Mouse (Mus musculus): ENCODE results near the gene Fbxo7. TPM values are rescaled to one million over a fixed set of nuclear protein-coding genes. Genes with fewer than 3 reads are reported as not detected.

Gene Fbxo7
- polyA plus RNA-seq, 1 experiment from 2014 or later = 29.9 TPM

- ATAC-seq = no peak
- Histone ChIP-seq H3K4me2 (ENCODE audit: low read depth, low read length) (no peak overlapping the region), H3K27me3 (replicated peaks; ENCODE audit: control insufficient read depth, insufficient read depth, low read length) (no peaks in the 10 kb centered on the region), H3K9me3 (ENCODE audit: control insufficient read depth, low read length) (no peaks in the 10 kb centered on the region), H3K4me3 (ENCODE audit: low read length) (no peak overlapping the region), H3K27ac (ENCODE audit: low read length) (no peak overlapping the region), H3K4me1 (ENCODE audit: control insufficient read depth, insufficient read depth, low read length) (no peaks in the 10 kb centered on the region), H3K36me3 (ENCODE audit: control insufficient read depth, insufficient read depth, low read length) (no peaks in the 10 kb centered on the region), H3K9ac (ENCODE audit: low read depth, low read length) (no peak overlapping the region)
- WGBS = 11% methylated on average over 6 of the region's 6 CpGs
These were observed 11.1 kb upstream of the Fbxo7 start for GRCm38 (mm10) chr10:86010636-86011035.

- no peak overlapping the region for H3K9ac ChIP-seq (ENCODE audit: low read depth, low read length)
- H3K4me3 ChIP-seq (ENCODE audit: low read length) = no peak overlapping the region
- no peaks in the 10 kb centered on the region for H3K36me3 ChIP-seq (ENCODE audit: control insufficient read depth, insufficient read depth, low read length)
- WGBS = 82% methylated on average over 2 of the region's 2 CpGs
- H3K4me1 ChIP-seq (ENCODE audit: control insufficient read depth, insufficient read depth, low read length) = no peaks in the 10 kb centered on the region
- ATAC-seq = no peak
- no peak overlapping the region for H3K4me2 ChIP-seq (ENCODE audit: low read depth, low read length)
- H3K9me3 ChIP-seq (ENCODE audit: control insufficient read depth, low read length) = no peaks in the 10 kb centered on the region
- no peak overlapping the region for H3K27ac ChIP-seq (ENCODE audit: low read length)
- no peaks in the 10 kb centered on the region for H3K27me3 ChIP-seq (replicated peaks; ENCODE audit: control insufficient read depth, insufficient read depth, low read length)
These were observed 10.6 kb upstream of the Fbxo7 start for GRCm38 (mm10) chr10:86011172-86011571.

- no peak within 1 kb of the TSS for H3K27ac ChIP-seq (ENCODE audit: low read length)
- H3K9me3 ChIP-seq (ENCODE audit: control insufficient read depth, low read length) = no peaks in the 10 kb centered on the region
- no peaks in the 10 kb centered on the region for H3K27me3 ChIP-seq (replicated peaks; ENCODE audit: control insufficient read depth, insufficient read depth, low read length)
- H3K4me3 ChIP-seq (ENCODE audit: low read length) = no peak within 1 kb of the TSS
- peak; percentile 36; the same call in 1 of the 2 replicates for ATAC-seq
- WGBS = 78% methylated on average over 2 of the region's 2 CpGs
- H3K4me1 ChIP-seq (ENCODE audit: control insufficient read depth, insufficient read depth, low read length) = no peaks in the 10 kb centered on the region
- no peaks in the 10 kb centered on the region for H3K36me3 ChIP-seq (ENCODE audit: control insufficient read depth, insufficient read depth, low read length)
- H3K9ac ChIP-seq (ENCODE audit: low read depth, low read length) = no peak within 1 kb of the TSS
- H3K4me2 ChIP-seq (ENCODE audit: low read depth, low read length) = no peak within 1 kb of the TSS
These were observed 10.0 kb upstream of the Fbxo7 start, which contains the start of gene Bpifc for GRCm38 (mm10) chr10:86011781-86012180. Bpifc (minus strand) TSS chr10:86011895.

- 91% methylated on average over 7 of the region's 7 CpGs for WGBS
- no peak for ATAC-seq
These were observed 4.0 kb upstream of the Fbxo7 start for GRCm38 (mm10) chr10:86017781-86018180.

GRCm38 (mm10) chr10:86018813-86019212, 3.0 kb upstream of the Fbxo7 start:
- H3K4me2 ChIP-seq (ENCODE audit: low read depth, low read length) = no peak overlapping the region
- H3K4me1 ChIP-seq (ENCODE audit: control insufficient read depth, insufficient read depth, low read length) = peaks cover 3% of the 10 kb centered on the region
- no peaks in the 10 kb centered on the region for H3K36me3 ChIP-seq (ENCODE audit: control insufficient read depth, insufficient read depth, low read length)
- no peak overlapping the region for H3K9ac ChIP-seq (ENCODE audit: low read depth, low read length)
- ATAC-seq = no peak
- H3K4me3 ChIP-seq (ENCODE audit: low read length) = no peak overlapping the region
- H3K9me3 ChIP-seq (ENCODE audit: control insufficient read depth, low read length) = no peaks in the 10 kb centered on the region
- H3K27ac ChIP-seq (ENCODE audit: low read length) = no peak overlapping the region
- WGBS = 44% methylated on average over 5 of the region's 5 CpGs
- no peaks in the 10 kb centered on the region for H3K27me3 ChIP-seq (replicated peaks; ENCODE audit: control insufficient read depth, insufficient read depth, low read length)

More at GRCm38 (mm10) chr10:86017781-86018180, 4.0 kb upstream of the Fbxo7 start:
- Histone ChIP-seq H3K9me3 (ENCODE audit: control insufficient read depth, low read length) (no peaks in the 10 kb centered on the region), H3K27me3 (replicated peaks; ENCODE audit: control insufficient read depth, insufficient read depth, low read length) (no peaks in the 10 kb centered on the region), H3K27ac (ENCODE audit: low read length) (no peak overlapping the region), H3K4me2 (ENCODE audit: low read depth, low read length) (no peak overlapping the region), H3K4me3 (ENCODE audit: low read length) (no peak overlapping the region), H3K9ac (ENCODE audit: low read depth, low read length) (no peak overlapping the region), H3K4me1 (ENCODE audit: control insufficient read depth, insufficient read depth, low read length) (peaks cover under 1% of the 10 kb centered on the region), H3K36me3 (ENCODE audit: control insufficient read depth, insufficient read depth, low read length) (no peaks in the 10 kb centered on the region)

GRCm38 (mm10) chr10:86021408-86021748, 394 bp upstream of the Fbxo7 start:
- Histone ChIP-seq H3K4me3 (ENCODE audit: low read length) (peak overlapping the region; percentile 69), H3K27me3 (replicated peaks; ENCODE audit: control insufficient read depth, insufficient read depth, low read length) (no peaks in the 10 kb centered on the region), H3K27ac (ENCODE audit: low read length) (no peak overlapping the region), H3K9ac (ENCODE audit: low read depth, low read length) (peak overlapping the region; percentile 83), H3K4me2 (ENCODE audit: low read depth, low read length) (peak overlapping the region; percentile 49), H3K9me3 (ENCODE audit: control insufficient read depth, low read length) (no peaks in the 10 kb centered on the region), H3K4me1 (ENCODE audit: control insufficient read depth, insufficient read depth, low read length) (peaks cover 3% of the 10 kb centered on the region), H3K36me3 (ENCODE audit: control insufficient read depth, insufficient read depth, low read length) (no peaks in the 10 kb centered on the region)
- 0% methylated on average over 3 of the region's 3 CpGs for WGBS
- ATAC-seq = peak; percentile 48

GRCm38 (mm10) chr10:86022474-86022816, 673 bp downstream of the Fbxo7 start:
- H3K9me3 ChIP-seq (ENCODE audit: control insufficient read depth, low read length) = no peaks in the 10 kb centered on the region
- peak overlapping the region; percentile 83 for H3K9ac ChIP-seq (ENCODE audit: low read depth, low read length)
- H3K4me1 ChIP-seq (ENCODE audit: control insufficient read depth, insufficient read depth, low read length) = peaks cover 3% of the 10 kb centered on the region
- H3K4me2 ChIP-seq (ENCODE audit: low read depth, low read length) = peak overlapping the region; percentile 57
- peak overlapping the region; percentile 96 for H3K27ac ChIP-seq (ENCODE audit: low read length)
- peak overlapping the region; percentile 69 for H3K4me3 ChIP-seq (ENCODE audit: low read length)
- peak; percentile 30 for ATAC-seq
- H3K27me3 ChIP-seq (replicated peaks; ENCODE audit: control insufficient read depth, insufficient read depth, low read length) = no peaks in the 10 kb centered on the region
- whole genome bisulfite sequencing = 6% methylated on average over 6 of the region's 6 CpGs
- H3K36me3 ChIP-seq (ENCODE audit: control insufficient read depth, insufficient read depth, low read length) = no peaks in the 10 kb centered on the region

- H3K9me3 ChIP-seq (ENCODE audit: control insufficient read depth, low read length) = no peaks in the 10 kb centered on the region
- H3K4me3 ChIP-seq (ENCODE audit: low read length) = peak overlapping the region; percentile 69
- no peaks in the 10 kb centered on the region for H3K36me3 ChIP-seq (ENCODE audit: control insufficient read depth, insufficient read depth, low read length)
- H3K4me1 ChIP-seq (ENCODE audit: control insufficient read depth, insufficient read depth, low read length) = peaks cover 3% of the 10 kb centered on the region
- H3K4me2 ChIP-seq (ENCODE audit: low read depth, low read length) = peak overlapping the region; percentile 57
- no peak overlapping the region for H3K27ac ChIP-seq (ENCODE audit: low read length)
- no peak overlapping the region for H3K9ac ChIP-seq (ENCODE audit: low read depth, low read length)
- H3K27me3 ChIP-seq (replicated peaks; ENCODE audit: control insufficient read depth, insufficient read depth, low read length) = no peaks in the 10 kb centered on the region
- no peak for ATAC-seq
These were observed 1.4 kb downstream of the Fbxo7 start for GRCm38 (mm10) chr10:86023149-86023548.

GRCm38 (mm10) chr10:86025906-86026305, 4.1 kb downstream of the Fbxo7 start:
- 84% methylated on average over 2 of the region's 2 CpGs for WGBS
- H3K9ac ChIP-seq (ENCODE audit: low read depth, low read length) = no peak overlapping the region
- H3K9me3 ChIP-seq (ENCODE audit: control insufficient read depth, low read length) = no peaks in the 10 kb centered on the region
- peaks cover 5% of the 10 kb centered on the region; the same call in 1 of the 2 replicates for H3K36me3 ChIP-seq (ENCODE audit: control insufficient read depth, insufficient read depth, low read length)
- H3K4me2 ChIP-seq (ENCODE audit: low read depth, low read length) = no peak overlapping the region
- ATAC-seq = no peak
- H3K4me1 ChIP-seq (ENCODE audit: control insufficient read depth, insufficient read depth, low read length) = peaks cover 3% of the 10 kb centered on the region
- no peak overlapping the region for H3K4me3 ChIP-seq (ENCODE audit: low read length)
- H3K27ac ChIP-seq (ENCODE audit: low read length) = no peak overlapping the region
- no peaks in the 10 kb centered on the region for H3K27me3 ChIP-seq (replicated peaks; ENCODE audit: control insufficient read depth, insufficient read depth, low read length)

- Histone ChIP-seq H3K27ac (ENCODE audit: low read length) (no peak overlapping the region), H3K9me3 (ENCODE audit: control insufficient read depth, low read length) (no peaks in the 10 kb centered on the region), H3K4me3 (ENCODE audit: low read length) (no peak overlapping the region), H3K9ac (ENCODE audit: low read depth, low read length) (no peak overlapping the region), H3K4me1 (ENCODE audit: control insufficient read depth, insufficient read depth, low read length) (peaks cover 3% of the 10 kb centered on the region), H3K4me2 (ENCODE audit: low read depth, low read length) (no peak overlapping the region), H3K36me3 (ENCODE audit: control insufficient read depth, insufficient read depth, low read length) (peaks cover 5% of the 10 kb centered on the region; the same call in 1 of the 2 replicates), H3K27me3 (replicated peaks; ENCODE audit: control insufficient read depth, insufficient read depth, low read length) (no peaks in the 10 kb centered on the region)
- WGBS = 97% methylated on average over 3 of the region's 3 CpGs
- ATAC-seq = no peak
These were observed 4.6 kb downstream of the Fbxo7 start for GRCm38 (mm10) chr10:86026354-86026753.

All from intestine, embryonic 16.5 days (tissue).